Comparison of ENCODE assay signal across 8 mouse cellular contexts in genomic region chr2:129197843-129198435, GRCm38 (mm10). TPM values are rescaled to one million over a fixed set of nuclear protein-coding genes. Genes with fewer than 3 reads are reported as not detected.
DNase-seq lines count a peak whose midpoint lies in the region; ATAC-seq and TF ChIP-seq lines count a peak whose summit lies in the region.

No protein-coding gene starts in this region.

- no peaks in the 10 kb centered on the region for H3K27me3 ChIP-seq in kidney, embryonic 14.5 days (ENCODE audit: control insufficient read depth, insufficient read depth, low read length)
- H3K27me3 ChIP-seq in forebrain, embryonic 12.5 days, result no peaks in the 10 kb centered on the region
- no peaks in the 10 kb centered on the region for H3K27me3 ChIP-seq in liver, embryonic 13.5 days
- H3K27me3 ChIP-seq in stomach, postnatal 0 days (ENCODE audit: control insufficient read depth, insufficient read depth, low read length), result no peaks in the 10 kb centered on the region

- H3K4me3 ChIP-seq in kidney, embryonic 14.5 days (ENCODE audit: low read length), result peak overlapping the region; percentile 79
- peak overlapping the region; percentile 88 for H3K4me3 ChIP-seq in forebrain, embryonic 12.5 days (replicated peaks)
- peak overlapping the region; percentile 99 for H3K4me3 ChIP-seq in liver, embryonic 13.5 days (replicated peaks)
- H3K4me3 ChIP-seq in stomach, postnatal 0 days (ENCODE audit: low read depth, low read length), result peak overlapping the region; percentile 93

- H3K9ac ChIP-seq in kidney, embryonic 14.5 days (ENCODE audit: low read depth, low read length), result peak overlapping the region; percentile 64
- H3K9ac ChIP-seq in forebrain, embryonic 12.5 days, result peak overlapping the region; percentile 87
- H3K9ac ChIP-seq in liver, embryonic 13.5 days, result peak overlapping the region; percentile 93
- peak overlapping the region; percentile 76 for H3K9ac ChIP-seq in stomach, postnatal 0 days (ENCODE audit: low read length)

- H3K4me1 ChIP-seq in kidney, embryonic 14.5 days (ENCODE audit: control insufficient read depth, insufficient read depth, low read length), result peaks cover 9% of the 10 kb centered on the region
- peaks cover 28% of the 10 kb centered on the region for H3K4me1 ChIP-seq in forebrain, embryonic 12.5 days
- H3K4me1 ChIP-seq in liver, embryonic 13.5 days (replicated peaks), result peaks cover 77% of the 10 kb centered on the region
- H3K4me1 ChIP-seq in stomach, postnatal 0 days (replicated peaks; ENCODE audit: control insufficient read depth, insufficient read depth), result no peaks in the 10 kb centered on the region; the same call in 1 of the 2 replicates

- peak; percentile 79; the same call in 1 of the 2 replicates for ATAC-seq in kidney, embryonic 14.5 days (ENCODE audit: low FRiP score, low TSS enrichment)
- ATAC-seq in forebrain, embryonic 12.5 days (ENCODE audit: low FRiP score), result no peak
- no peak for ATAC-seq in liver, embryonic 13.5 days (ENCODE audit: low read depth)
- ATAC-seq in stomach, postnatal 0 days (ENCODE audit: low FRiP score, low TSS enrichment), result no peak

- no peak for DNase-seq in kidney, postnatal 14 days
- peak; percentile 76 for DNase-seq in MN1 (ENCODE audit: low spot score)
- DNase-seq in liver, embryonic 13.5 days, result no peak
- DNase-seq in stomach, postnatal 0 days (ENCODE audit: low spot score), result no peak
- no peak for DNase-seq in retina, embryonic 14.5 days (ENCODE audit: low spot score)
- DNase-seq in urinary bladder, adult 18-20 months (ENCODE audit: low spot score in 2 of 2), result no peak

- H3K27ac ChIP-seq in kidney, embryonic 14.5 days (ENCODE audit: low read depth, low read length), result peak overlapping the region; percentile 75
- 0 out of 2 replicates have a peak overlapping the region, but pooled peaks have one; percentile 25 for H3K27ac ChIP-seq in forebrain, embryonic 12.5 days
- H3K27ac ChIP-seq in liver, embryonic 13.5 days, result peak overlapping the region; percentile 88
- H3K27ac ChIP-seq in stomach, postnatal 0 days (replicated peaks), result peak overlapping the region; percentile 79

- peaks cover 24% of the 10 kb centered on the region for H3K36me3 ChIP-seq in kidney, embryonic 14.5 days (ENCODE audit: control insufficient read depth, insufficient read depth, low read length)
- peaks cover 25% of the 10 kb centered on the region for H3K36me3 ChIP-seq in forebrain, embryonic 12.5 days (replicated peaks)
- peaks cover 35% of the 10 kb centered on the region for H3K36me3 ChIP-seq in liver, embryonic 13.5 days
- H3K36me3 ChIP-seq in stomach, postnatal 0 days (ENCODE audit: control insufficient read depth, insufficient read depth, low read length), result no peaks in the 10 kb centered on the region

- TF ChIP-seq CTCF in stomach, postnatal 0 days (IDR thresholded peaks at IDR 0.05; ENCODE audit: low read depth), result no peak

- no peaks in the 10 kb centered on the region for H3K9me3 ChIP-seq in kidney, embryonic 14.5 days (ENCODE audit: control insufficient read depth, low read length)
- H3K9me3 ChIP-seq in forebrain, embryonic 12.5 days, result no peaks in the 10 kb centered on the region
- H3K9me3 ChIP-seq in liver, embryonic 13.5 days (replicated peaks), result no peaks in the 10 kb centered on the region
- no peaks in the 10 kb centered on the region for H3K9me3 ChIP-seq in stomach, postnatal 0 days (ENCODE audit: control insufficient read depth, low read length)

- peak overlapping the region; percentile 67 for H3K4me2 ChIP-seq in kidney, embryonic 14.5 days (replicated peaks; ENCODE audit: low read depth, low read length)
- H3K4me2 ChIP-seq in forebrain, embryonic 12.5 days, result peak overlapping the region; percentile 89
- H3K4me2 ChIP-seq in liver, embryonic 13.5 days, result peak overlapping the region; percentile 99
- peak overlapping the region; percentile 96 for H3K4me2 ChIP-seq in stomach, postnatal 0 days (replicated peaks; ENCODE audit: low read depth)

- 1% methylated on average over 32 of the region's 32 CpGs for WGBS in kidney, embryonic 14.5 days
- 3% methylated on average over 32 of the region's 32 CpGs for WGBS in forebrain, embryonic 12.5 days
- WGBS in liver, embryonic 13.5 days (ENCODE audit: insufficient replicate concordance), result under 1% methylated on average over 32 of the region's 32 CpGs
- 1% methylated on average over 30 of the region's 32 CpGs for WGBS in stomach, postnatal 0 days

- TF ChIP-seq EP300 in stomach, postnatal 0 days (optimal IDR thresholded peaks at IDR 0.05), result no peak

RNA-seq across cellular contexts. Expression of gene Slc20a1, which starts 0.6 kb away (rescaled TPM):
- 16.4 and 34.5 TPM in 2 replicates for polyA plus RNA-seq in kidney, embryonic 14.5 days (2014; fragmentation: Nextera tagmentation; extraction: Ambion mirVana)
- polyA plus RNA-seq in forebrain, embryonic 12.5 days (2016; fragmentation: Nextera tagmentation; extraction: Ambion mirVana), result 61.6 and 63.1 TPM in 2 replicates
- polyA plus RNA-seq in liver, embryonic 13.5 days (2015; fragmentation: Nextera tagmentation; extraction: Ambion mirVana), result 48.6 and 55.8 TPM in 2 replicates
- 8.9 TPM in 2 replicates for polyA plus RNA-seq in stomach, postnatal 0 days (2015; fragmentation: Nextera tagmentation; extraction: Ambion mirVana)

Comparison
In these comparisons a context has a peak if more than half of its experiments do, and no peak if none do; other contexts are left out.
1. H3K27ac ChIP-seq: peak in every context shown above with its lines; median percentile 88 in liver, embryonic 13.5 days; 79 in stomach, postnatal 0 days; 75 in kidney, embryonic 14.5 days; 25 in forebrain, embryonic 12.5 days.